Mouse (Mus musculus): Measurements from ENCODE around the gene Hoxd11. TPM values are rescaled to one million over a fixed set of nuclear protein-coding genes. Genes with fewer than 3 reads are reported as not detected.

Gene Hoxd11
- total RNA-seq, 2 experiments from 2014 or later: not detected

DNA sequence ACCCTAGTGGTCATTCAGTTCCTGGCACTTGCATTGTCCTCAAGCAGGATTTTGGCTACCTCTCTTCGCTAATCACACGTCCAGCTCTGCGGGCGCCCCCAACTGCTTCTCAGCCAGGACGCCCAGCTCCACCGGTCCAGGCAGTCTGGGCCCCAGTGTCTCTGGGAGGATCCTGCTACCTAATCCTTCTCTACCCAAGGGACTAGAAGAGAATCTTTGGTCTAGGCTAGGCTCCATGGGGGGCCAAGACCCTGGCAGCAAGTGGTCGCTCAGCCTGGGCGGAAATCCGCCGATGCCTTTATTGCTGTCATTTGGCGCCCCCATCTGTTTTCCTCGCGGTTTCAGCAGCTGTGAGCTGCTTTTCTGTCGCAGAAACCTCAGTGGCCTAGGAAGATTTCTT lies 17.7 kb upstream of the Hoxd11 start:
- intact Hi-C loops (cut with DNase I): loop anchor here (2.0 to 5.0 kb wide), 2 partner anchors 595 to 694 kb away; no protein-coding TSS in a partner anchor
- DNase-seq: peak; percentile 58 to 72

DNA sequence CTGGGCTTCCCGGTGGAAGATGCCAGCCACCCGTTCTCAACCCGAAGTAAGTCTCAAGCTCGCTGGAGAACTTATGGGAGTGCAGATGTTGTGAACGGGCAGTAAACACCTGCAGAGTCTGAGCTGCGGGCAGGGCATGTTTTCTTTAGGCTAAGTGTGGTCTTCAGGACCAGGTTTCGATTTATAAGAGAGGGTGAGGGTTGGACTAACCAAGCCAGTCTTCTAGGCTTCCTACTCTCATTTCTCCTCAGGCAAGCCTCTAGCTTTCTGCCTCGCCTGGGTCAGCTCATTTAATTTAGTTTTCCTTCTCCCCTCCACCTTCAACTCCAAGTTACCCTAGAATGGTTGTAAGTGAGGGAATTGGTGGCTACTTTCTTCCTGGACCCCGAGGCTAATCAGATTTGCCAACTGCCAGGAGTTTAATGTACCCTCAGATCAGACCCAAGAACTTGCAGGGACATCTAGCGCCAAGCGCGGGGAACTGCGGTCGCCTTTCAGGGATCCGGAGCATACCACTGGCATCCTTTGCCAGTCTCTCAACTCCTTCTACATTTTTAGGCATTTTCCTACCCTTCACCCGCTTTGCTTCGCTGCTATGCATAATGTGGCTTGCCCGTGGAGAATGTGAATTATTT lies 15.9 kb upstream of the Hoxd11 start:
- DNase-seq: peak in 1 of 2 experiments; percentile 61
- intact Hi-C loops (cut with DNase I): loop anchor here (1.0 to 5.0 kb wide), 3 partner anchors 363 to 696 kb away; no protein-coding TSS in a partner anchor

DNA sequence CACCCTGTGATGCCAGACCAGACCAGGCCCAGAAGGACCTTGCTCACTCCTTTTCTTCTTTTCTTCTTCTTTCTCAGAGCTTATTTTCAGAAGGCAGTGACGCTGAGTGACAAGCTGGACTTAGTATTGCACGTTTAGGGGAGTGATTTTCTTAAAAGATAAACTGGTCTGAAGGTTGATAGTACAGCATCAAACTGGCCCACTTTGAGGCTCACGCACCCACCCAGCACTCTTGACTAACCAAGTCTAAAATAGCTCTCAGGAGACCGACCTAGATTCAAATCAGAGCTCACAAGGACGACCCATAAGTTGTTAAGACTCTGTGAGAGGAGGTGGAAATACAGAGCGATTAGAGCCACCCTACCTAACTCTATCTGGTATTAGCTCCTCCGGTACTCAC lies 12.9 kb upstream of the Hoxd11 start:
- intact Hi-C loops (cut with DNase I): no loop called here

DNA sequence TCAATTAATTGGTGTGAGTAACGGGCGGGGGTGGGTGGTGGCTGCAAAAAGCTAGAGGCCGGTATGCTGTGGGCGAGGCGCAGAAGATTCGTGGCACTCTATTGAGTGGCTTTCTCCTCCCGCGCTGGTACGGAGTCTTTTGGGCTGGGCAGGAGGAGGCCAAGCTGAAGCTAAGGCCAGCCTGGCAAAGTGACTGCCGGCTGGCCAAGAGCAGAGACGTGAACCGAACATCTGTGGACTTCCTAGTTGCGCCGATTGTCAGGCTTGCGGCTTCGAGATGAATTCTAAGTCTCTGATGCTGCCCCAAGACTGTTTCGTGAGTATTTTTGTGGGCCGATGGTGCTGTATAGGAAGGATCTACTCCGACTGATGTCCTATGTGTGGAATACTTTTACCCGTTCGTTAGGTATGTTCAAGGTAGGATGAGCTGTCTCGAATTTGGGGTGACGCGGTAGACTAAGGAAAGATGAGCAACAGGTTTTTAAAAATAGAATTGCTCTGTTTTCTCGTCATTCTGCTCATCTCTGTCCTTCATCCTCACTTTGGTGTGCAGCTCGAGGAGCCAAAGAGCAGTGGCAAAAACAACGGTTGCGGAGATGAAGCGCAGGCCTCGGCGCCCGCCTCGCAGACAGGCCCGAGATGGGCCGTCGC lies 12.0 kb upstream of the Hoxd11 start:
- intact Hi-C loops (cut with DNase I): no loop called here
- peak in 1 of 2 experiments; percentile 34 for DNase-seq

More for the DNA sequence above, 12.9 kb upstream of the Hoxd11 start:
- DNase-seq: no peak

DNA sequence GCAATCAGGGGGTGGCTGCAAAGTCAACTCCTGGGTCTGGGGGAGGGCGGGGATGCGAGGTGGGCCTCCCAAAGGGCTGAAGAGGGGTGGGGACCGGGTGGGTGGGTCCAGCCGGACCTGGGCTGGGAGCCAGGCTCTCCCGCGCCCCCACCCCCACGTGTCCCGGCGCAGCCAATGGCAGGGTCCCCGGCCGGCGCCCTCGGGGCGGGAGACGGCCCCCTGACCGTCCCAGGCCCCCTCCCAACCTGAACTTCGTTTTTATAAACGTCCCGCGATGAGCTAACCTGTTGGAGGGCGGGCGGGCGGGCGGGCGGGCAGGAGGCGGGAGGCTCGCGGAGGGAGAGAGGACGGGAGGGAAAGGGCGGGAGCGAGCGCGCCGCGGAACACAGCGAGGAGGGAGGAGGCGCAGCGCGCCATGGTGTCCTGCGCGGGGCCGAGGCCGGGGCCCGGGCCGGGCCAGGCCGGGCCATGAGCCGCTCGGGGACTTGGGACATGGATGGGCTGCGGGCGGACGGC lies 11.5 kb upstream of the Hoxd11 start, which contains the start of gene Hoxd13:
Hoxd13 (plus strand) TSS at position 469 of the 516 bp plus-strand sequence.
- no peak for DNase-seq
- intact Hi-C loops (cut with DNase I): no loop called here

DNA sequence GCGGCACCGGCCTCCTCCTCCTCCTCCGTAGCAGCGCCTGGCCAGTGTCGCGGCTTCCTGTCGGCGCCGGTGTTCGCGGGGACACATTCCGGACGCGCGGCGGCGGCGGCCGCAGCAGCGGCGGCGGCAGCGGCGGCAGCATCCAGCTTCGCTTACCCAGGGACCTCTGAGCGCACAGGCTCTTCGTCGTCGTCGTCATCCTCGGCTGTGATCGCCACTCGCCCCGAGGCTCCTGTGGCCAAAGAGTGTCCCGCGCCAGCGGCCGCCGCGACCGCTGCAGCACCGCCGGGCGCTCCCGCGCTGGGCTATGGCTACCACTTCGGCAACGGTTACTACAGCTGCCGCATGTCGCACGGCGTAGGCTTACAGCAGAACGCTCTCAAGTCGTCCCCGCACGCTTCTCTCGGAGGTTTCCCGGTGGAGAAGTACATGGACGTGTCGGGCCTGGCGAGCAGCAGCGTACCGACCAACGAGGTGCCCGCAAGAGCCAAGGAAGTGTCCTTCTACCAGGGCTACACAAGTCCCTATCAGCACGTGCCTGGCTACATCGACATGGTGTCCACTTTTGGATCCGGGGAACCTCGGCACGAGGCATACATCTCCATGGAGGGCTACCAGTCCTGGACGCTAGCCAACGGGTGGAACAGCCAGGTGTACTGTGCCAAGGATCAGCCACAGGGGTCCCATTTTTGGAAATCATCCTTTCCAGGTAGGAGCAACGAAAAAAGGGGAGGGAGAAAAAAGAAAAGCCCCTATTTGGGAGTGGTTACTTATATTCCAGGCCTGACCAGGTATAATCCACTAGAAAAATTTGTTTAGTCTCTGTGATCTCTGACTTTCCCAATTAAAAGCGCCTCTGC lies 10.8 kb upstream of the Hoxd11 start:
- intact Hi-C loops (cut with DNase I): no loop called here
- DNase-seq: peak; percentile 40

DNA sequence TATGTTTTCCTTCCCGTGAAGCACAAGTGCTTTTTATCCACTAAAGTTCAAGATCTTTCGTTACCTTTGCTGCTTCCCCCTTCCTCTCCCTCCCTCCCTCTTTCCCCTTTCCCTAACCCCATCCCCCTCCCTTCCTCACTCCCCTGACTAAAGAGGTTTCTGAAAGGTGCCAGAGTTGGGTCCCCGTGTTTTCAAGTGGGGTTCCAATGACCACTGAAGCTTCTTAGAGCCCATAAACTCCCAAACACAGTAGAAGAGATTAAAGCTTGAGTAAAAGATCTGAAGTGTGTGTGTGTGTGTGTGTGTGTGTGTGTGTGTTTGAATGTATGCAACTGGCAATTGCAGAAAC lies 10.2 kb upstream of the Hoxd11 start:
- intact Hi-C loops (cut with DNase I): no loop called here
- no peak for DNase-seq

DNA sequence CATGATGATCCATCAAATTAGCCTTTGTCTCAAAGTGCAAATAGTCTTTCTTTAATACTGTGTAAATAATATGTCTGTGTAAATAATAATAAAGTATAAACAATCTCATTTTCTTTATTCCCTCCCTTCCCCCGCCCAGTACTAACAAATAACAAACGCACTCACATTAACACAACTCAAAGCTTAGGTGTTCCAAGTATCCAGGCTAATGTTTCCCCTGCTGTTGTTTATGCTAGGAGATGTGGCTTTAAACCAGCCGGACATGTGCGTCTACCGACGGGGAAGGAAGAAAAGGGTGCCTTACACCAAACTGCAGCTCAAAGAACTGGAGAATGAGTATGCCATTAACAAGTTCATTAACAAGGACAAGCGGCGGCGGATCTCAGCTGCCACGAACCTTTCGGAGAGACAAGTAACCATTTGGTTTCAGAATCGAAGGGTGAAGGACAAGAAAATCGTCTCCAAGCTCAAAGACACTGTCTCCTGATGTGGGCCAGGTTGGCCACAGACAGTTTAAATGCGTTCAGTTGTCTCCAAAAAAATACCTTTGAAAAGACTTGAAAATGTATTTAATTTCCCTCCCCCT lies 9.6 kb upstream of the Hoxd11 start:
- intact Hi-C loops (cut with DNase I): loop anchor here (5.0 kb wide), 1 partner anchor 1097 kb away; no protein-coding TSS in a partner anchor
- peak in 1 of 2 experiments; percentile 32 for DNase-seq

DNA sequence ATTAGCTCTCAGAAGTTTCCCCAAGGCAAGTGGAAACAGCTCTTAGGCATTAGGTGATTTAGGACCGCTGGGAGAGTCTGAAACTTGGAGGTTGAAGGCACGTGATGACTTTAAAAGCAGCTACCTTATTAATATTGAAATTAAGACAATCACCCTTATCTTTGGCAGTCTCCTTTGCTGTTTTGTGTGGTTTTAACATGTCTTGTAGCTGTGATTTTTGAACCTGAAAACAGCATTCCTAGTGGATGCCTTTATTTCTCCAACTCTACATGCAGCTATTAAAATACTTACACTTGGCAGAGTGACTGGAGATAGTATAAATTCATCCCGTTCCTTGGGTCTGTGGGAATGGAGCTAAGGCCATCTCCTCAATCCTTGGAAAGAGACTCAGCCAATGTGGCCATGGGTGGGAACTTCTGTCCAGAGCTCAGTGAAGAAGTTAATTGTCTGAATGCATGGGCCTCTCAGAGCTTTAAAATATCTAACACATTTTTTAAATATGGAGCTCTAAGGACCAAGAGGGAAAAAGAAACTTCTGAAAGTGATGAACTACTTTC lies 8.6 kb upstream of the Hoxd11 start:
- DNase-seq: no peak
- intact Hi-C loops (cut with DNase I): loop anchor here (5.0 kb wide), 1 partner anchor 1098 kb away; no protein-coding TSS in a partner anchor

DNA sequence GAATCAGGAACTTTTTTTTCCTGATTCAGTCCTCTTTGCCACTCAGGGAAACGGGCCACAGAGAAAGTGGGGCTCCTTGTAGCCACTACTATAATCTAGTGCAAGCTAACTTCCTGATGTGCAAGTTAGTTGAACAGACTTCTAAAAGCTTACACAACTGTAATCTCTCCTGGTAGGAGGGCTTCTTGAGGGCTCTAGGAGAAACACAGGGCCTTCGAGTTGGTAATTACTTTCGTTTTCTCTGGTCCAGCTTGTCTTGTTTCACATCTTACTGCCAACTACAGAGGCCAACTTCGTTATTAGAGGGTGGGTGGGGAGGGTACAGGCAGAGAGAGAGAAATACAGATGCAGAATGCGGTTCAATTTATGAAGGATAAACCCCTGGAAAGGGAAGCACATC lies 7.5 kb upstream of the Hoxd11 start:
- intact Hi-C loops (cut with DNase I): loop anchor here (5.0 kb wide), 1 partner anchor 1100 kb away; no protein-coding TSS in a partner anchor
- DNase-seq: no peak

DNA sequence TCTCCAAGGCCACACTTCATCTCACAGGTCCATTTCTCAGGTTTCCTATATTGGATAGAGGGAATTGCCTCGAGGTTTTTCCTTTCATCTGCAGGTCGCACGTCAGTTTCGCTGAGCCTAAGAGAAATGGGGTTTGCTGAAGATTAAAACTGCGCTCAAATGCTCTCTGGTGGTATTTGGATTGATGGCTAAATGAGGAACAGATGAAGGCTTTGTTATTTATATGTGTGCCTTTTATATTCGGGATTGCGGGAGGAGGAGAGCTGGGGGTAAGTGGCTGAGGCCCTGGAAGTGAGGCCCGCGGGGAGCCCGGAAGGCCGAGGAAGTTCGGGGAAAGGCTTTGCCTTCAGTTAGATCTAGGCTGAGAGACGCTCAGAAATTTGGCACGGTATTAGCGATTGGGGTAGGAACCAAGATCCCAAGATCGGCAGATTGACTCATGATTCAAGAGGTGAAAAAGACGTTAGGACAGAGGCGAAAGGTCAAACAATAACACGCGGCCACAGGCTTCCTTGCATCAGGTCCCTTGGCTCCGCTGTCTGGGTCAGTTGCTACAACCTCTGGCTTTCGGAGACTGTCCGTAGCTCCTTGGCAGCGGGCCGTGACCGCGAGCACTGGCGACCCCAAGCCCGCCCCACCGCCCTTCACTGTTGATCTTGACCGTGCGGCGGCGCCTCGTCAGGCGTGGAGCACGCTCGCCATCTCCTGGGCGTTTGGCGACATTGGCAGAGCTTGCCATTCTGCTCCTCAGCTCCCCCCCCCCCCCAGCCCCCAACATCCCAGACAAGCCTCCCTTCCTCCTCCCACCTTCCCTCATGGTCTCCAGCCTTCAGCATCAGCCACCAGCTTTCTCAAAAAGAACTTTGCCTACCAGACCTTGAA lies 6.6 kb upstream of the Hoxd11 start:
- DNase-seq: peak; percentile 50 to 69
- intact Hi-C loops (cut with DNase I): loop anchor here (5.0 kb wide), 1 partner anchor 1100 kb away; no protein-coding TSS in a partner anchor

DNA sequence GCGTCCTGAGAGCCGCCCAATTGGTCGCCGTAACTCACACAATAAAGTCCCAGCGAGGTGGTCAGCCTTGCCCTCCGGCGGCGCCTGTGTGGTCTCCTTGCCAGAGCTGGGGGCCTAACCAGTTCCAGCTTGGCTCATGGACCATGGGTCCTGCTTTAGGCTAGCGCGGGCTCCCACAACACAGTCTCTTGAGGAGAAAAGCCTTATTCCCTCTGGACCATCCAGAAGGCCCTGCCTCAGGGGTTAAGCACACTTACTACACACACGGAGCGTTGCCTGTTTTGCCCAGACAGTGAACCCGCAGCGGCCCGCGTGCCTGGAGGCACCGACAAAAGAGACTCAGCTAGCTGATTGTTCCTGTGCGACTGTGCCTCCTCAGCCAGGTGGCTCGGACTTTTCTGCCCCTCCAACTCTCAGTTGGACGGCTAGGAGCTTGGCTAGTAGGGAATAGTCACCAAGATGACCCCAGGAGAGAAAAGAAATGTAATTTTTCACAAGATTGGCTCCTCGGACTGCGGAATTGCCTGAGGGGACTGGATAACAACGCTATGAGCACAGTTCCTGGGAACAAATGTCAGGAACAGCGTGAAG lies 5.4 kb upstream of the Hoxd11 start:
- no peak for DNase-seq
- intact Hi-C loops (cut with DNase I): loop anchor here (5.0 kb wide), 1 partner anchor 1102 kb away; no protein-coding TSS in a partner anchor

DNA sequence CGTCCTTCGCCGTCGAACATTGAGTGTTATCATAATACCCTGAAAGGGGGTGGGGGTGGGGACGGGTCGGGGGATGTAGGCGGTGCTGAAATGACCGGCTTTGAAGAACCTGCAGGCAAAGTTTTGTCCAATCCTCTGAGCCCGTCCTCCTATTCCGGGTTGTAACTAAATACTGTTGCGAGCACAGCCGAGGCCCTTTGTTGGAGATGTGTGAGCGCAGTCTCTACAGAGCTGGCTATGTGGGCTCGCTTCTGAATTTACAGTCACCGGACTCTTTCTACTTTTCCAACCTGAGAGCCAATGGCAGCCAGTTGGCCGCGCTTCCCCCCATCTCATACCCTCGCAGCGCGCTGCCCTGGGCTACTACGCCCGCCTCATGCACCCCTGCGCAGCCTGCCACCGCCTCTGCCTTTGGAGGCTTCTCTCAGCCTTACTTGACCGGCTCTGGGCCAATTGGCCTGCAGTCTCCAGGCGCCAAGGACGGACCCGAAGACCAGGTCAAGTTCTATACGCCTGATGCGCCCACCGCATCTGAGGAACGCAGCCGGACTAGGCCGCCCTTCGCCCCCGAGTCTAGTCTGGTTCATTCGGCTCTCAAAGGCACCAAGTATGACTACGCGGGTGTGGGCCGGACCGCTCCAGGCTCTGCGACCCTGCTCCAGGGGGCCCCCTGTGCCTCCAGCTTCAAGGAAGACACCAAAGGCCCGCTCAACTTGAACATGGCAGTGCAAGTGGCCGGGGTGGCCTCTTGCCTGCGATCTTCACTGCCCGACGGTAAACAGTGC lies 4.3 kb upstream of the Hoxd11 start, which contains the start of gene Hoxd12:
Hoxd12 (plus strand) TSS at position 133 of the 785 bp plus-strand sequence.
- intact Hi-C loops (cut with DNase I): loop anchor here (5.0 kb wide), 1 partner anchor 1103 kb away; no protein-coding TSS in a partner anchor
- no peak for DNase-seq

DNA sequence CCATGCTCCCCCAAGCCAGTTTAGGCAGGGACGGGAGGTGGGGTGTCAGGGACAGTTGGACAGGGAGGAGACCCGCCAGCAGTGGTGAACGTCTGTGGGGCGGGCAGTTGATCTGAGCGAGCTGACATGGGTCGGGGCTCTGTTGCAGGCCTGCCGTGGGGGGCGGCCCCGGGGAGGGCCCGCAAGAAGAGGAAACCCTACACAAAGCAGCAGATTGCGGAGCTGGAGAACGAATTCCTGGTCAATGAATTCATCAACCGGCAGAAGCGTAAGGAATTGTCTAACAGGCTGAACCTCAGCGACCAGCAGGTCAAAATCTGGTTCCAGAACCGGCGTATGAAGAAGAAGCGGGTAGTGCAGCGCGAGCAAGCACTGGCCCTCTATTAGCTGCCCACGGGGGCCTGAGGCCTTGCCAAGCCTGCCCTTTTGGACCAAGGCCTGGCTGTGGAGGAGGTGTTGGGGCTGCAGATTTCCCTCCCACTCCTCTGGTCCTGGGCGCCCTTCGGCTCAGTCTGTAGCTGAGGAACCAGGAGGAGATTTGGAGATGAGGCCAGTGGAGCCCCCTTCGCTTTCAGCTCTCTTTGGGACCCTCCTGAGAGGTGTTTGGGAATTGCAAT lies 3.6 kb upstream of the Hoxd11 start:
- intact Hi-C loops (cut with DNase I): no loop called here
- no peak for DNase-seq

DNA sequence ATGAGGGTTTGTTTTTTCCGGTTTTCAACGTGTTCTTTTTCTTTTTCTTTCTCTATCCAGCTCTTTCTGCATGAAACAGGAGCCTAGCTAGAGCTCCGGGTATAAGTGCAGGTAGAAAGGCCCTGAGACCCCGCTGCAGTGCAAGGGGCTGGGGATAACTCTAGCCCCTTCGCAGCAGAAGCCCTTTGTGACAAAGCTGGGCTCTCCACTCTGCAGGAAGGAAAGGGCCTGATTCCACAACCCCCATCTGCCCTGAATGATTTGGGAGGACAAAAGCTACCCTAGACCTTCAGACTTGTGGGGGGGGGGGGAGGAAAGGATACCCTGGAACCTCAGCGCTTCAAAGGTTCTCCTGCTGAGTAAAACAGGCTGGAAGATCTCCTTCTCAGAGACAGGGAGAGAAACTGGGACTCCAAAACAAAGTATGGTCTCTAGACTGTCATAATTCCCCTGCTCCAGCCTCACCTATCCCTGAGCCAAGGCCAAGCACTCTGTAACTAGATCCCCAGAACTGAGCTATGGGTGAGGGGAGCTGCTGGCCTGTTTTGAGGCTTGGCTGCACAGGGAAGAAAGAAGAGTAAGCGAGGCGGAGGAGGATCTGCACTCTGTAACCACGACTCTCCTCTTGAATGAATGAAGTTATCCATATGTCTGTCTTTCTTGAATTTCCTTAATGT lies 2.8 kb upstream of the Hoxd11 start:
- intact Hi-C loops (cut with DNase I): no loop called here
- DNase-seq: no peak

DNA sequence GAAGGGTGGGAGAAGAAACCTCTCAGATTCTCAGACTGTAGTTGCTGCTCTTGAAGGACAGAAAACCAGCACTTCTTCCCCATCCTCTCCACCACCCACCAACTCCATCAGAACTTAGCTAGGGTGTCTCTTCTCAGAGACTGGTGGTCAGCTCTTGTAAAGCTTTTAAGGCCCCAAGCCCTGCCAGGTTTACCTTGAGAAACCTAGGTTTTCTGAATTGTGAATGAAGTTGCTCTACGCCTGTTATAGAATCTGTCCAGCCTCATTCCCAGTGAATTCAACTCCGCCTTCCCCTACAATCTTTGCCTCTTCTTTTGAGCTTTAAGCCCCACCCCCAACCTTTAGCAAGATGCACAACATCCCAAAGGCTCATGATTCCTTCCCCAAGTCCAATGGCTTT lies 2.3 kb upstream of the Hoxd11 start:
- no peak for DNase-seq
- intact Hi-C loops (cut with DNase I): no loop called here

DNA sequence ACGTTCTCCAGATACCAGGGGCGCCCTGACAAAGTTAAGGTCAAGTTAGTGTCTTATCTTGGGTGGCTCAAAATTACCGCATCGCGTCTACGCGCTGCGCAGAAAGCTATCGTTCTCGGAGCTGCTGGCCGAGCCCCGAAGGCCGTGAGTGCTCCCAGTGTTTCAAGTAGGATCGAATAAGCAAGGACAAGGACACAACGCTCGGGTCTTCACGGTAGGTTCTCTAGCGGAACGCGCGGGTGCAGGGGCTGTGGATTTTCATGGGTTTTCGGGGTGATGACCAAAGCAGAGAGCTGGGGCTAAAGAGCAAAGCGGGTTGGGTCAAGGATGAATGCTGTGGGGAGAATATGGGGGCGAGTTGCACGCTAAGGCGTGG lies 227 bp downstream of the Hoxd11 start:
- DNase-seq: peak in 1 of 2 experiments; percentile 18
- intact Hi-C loops (cut with DNase I): no loop called here
